Mouse (Mus musculus): ENCODE measurements around the gene Zfhx3. TPM values are rescaled to one million over a fixed set of nuclear protein-coding genes. Genes with fewer than 3 reads are reported as not detected.

The Zfhx3 gene
- polyA plus RNA-seq, 1 experiment from 2014 or later, result 34.7 TPM

GRCm38 (mm10) chr8:108829305-108829717 lies 886.9 kb downstream of the Zfhx3 start:
- peak; percentile 70 for DNase-seq (ENCODE audit: low spot score)
- ATAC-seq (ENCODE audit: low FRiP score), result peak; percentile 88
- WGBS, result 7% methylated on average over 11 of the region's 12 CpGs
- H3K4me3 ChIP-seq (replicated peaks; ENCODE audit: low read length), result no peak overlapping the region
- H3K4me2 ChIP-seq (replicated peaks), result peak overlapping the region; percentile 16; the same call in 1 of the 2 replicates
- H3K36me3 ChIP-seq (replicated peaks; ENCODE audit: control insufficient read depth, insufficient read depth), result no peaks in the 10 kb centered on the region
- no peaks in the 10 kb centered on the region for H3K27me3 ChIP-seq (ENCODE audit: control insufficient read depth, insufficient read depth, low read length)
- no peaks in the 10 kb centered on the region for H3K9me3 ChIP-seq (ENCODE audit: control insufficient read depth, low read length)
- 0 out of 2 replicates have a peak overlapping the region, but pooled peaks have one; percentile 21 for H3K9ac ChIP-seq
- H3K27ac ChIP-seq, result peak overlapping the region; percentile 74
- H3K4me1 ChIP-seq (replicated peaks; ENCODE audit: control insufficient read depth, insufficient read depth, low read length), result peaks cover 32% of the 10 kb centered on the region

- no peaks in the 10 kb centered on the region for H3K36me3 ChIP-seq (replicated peaks; ENCODE audit: control insufficient read depth, insufficient read depth)
- DNase-seq (ENCODE audit: low spot score), result no peak
- H3K4me1 ChIP-seq (replicated peaks; ENCODE audit: control insufficient read depth, insufficient read depth, low read length), result peaks cover 16% of the 10 kb centered on the region
- H3K27me3 ChIP-seq (ENCODE audit: control insufficient read depth, insufficient read depth, low read length), result no peaks in the 10 kb centered on the region
- WGBS, result 84% methylated on average over 11 of the region's 11 CpGs
- no peak overlapping the region for H3K27ac ChIP-seq
- no peak overlapping the region for H3K4me3 ChIP-seq (replicated peaks; ENCODE audit: low read length)
- no peaks in the 10 kb centered on the region for H3K9me3 ChIP-seq (ENCODE audit: control insufficient read depth, low read length)
- no peak overlapping the region for H3K9ac ChIP-seq
- H3K4me2 ChIP-seq (replicated peaks), result no peak overlapping the region
- no peak for ATAC-seq (ENCODE audit: low FRiP score)
Observed at GRCm38 (mm10) chr8:108835143-108835542, 892.7 kb downstream of the Zfhx3 start.

GRCm38 (mm10) chr8:108837788-108838187 lies 895.3 kb downstream of the Zfhx3 start:
- no peak overlapping the region for H3K27ac ChIP-seq
- no peaks in the 10 kb centered on the region for H3K9me3 ChIP-seq (ENCODE audit: control insufficient read depth, low read length)
- no peak for DNase-seq (ENCODE audit: low spot score)
- no peak overlapping the region for H3K4me3 ChIP-seq (replicated peaks; ENCODE audit: low read length)
- WGBS, result 21% methylated on average over 10 of the region's 10 CpGs
- no peak overlapping the region for H3K4me2 ChIP-seq (replicated peaks)
- no peaks in the 10 kb centered on the region for H3K27me3 ChIP-seq (ENCODE audit: control insufficient read depth, insufficient read depth, low read length)
- ATAC-seq (ENCODE audit: low FRiP score), result no peak
- H3K36me3 ChIP-seq (replicated peaks; ENCODE audit: control insufficient read depth, insufficient read depth), result no peaks in the 10 kb centered on the region
- peaks cover 15% of the 10 kb centered on the region for H3K4me1 ChIP-seq (replicated peaks; ENCODE audit: control insufficient read depth, insufficient read depth, low read length)
- H3K9ac ChIP-seq, result no peak overlapping the region

GRCm38 (mm10) chr8:108838761-108839160 lies 896.3 kb downstream of the Zfhx3 start:
- no peak for DNase-seq (ENCODE audit: low spot score)
- 29% methylated on average over 6 of the region's 6 CpGs for WGBS
- ATAC-seq (ENCODE audit: low FRiP score), result no peak
- H3K4me2 ChIP-seq (replicated peaks), result no peak overlapping the region
- no peak overlapping the region for H3K9ac ChIP-seq
- no peaks in the 10 kb centered on the region for H3K27me3 ChIP-seq (ENCODE audit: control insufficient read depth, insufficient read depth, low read length)
- H3K4me1 ChIP-seq (replicated peaks; ENCODE audit: control insufficient read depth, insufficient read depth, low read length), result peaks cover 15% of the 10 kb centered on the region
- no peaks in the 10 kb centered on the region for H3K36me3 ChIP-seq (replicated peaks; ENCODE audit: control insufficient read depth, insufficient read depth)
- no peak overlapping the region for H3K4me3 ChIP-seq (replicated peaks; ENCODE audit: low read length)
- no peaks in the 10 kb centered on the region for H3K9me3 ChIP-seq (ENCODE audit: control insufficient read depth, low read length)
- H3K27ac ChIP-seq, result no peak overlapping the region

GRCm38 (mm10) chr8:108842307-108842706 lies 899.9 kb downstream of the Zfhx3 start:
- ATAC-seq (ENCODE audit: low FRiP score), result no peak
- H3K9ac ChIP-seq, result no peak overlapping the region
- 88% methylated on average over 4 of the region's 5 CpGs for WGBS

GRCm38 (mm10) chr8:108846174-108846573 lies 903.7 kb downstream of the Zfhx3 start:
- Histone ChIP-seq H3K9ac (no peak overlapping the region), H3K36me3 (replicated peaks; ENCODE audit: control insufficient read depth, insufficient read depth) (no peaks in the 10 kb centered on the region; the same call in 1 of the 2 replicates), H3K27me3 (ENCODE audit: control insufficient read depth, insufficient read depth, low read length) (no peaks in the 10 kb centered on the region), H3K4me2 (replicated peaks) (no peak overlapping the region), H3K27ac (0 out of 2 replicates have a peak overlapping the region, but pooled peaks have one; percentile 10), H3K9me3 (ENCODE audit: control insufficient read depth, low read length) (no peaks in the 10 kb centered on the region), H3K4me3 (replicated peaks; ENCODE audit: low read length) (no peak overlapping the region), H3K4me1 (replicated peaks; ENCODE audit: control insufficient read depth, insufficient read depth, low read length) (peaks cover 8% of the 10 kb centered on the region)
- WGBS, result 25% methylated on average over 6 of the region's 6 CpGs
- DNase-seq (ENCODE audit: low spot score) (peak; percentile 30), ATAC-seq (ENCODE audit: low FRiP score) (peak; percentile 68; the same call in 1 of the 2 replicates)

More at GRCm38 (mm10) chr8:108842307-108842706, 899.9 kb downstream of the Zfhx3 start:
- Histone ChIP-seq H3K9me3 (ENCODE audit: control insufficient read depth, low read length) (no peaks in the 10 kb centered on the region), H3K36me3 (replicated peaks; ENCODE audit: control insufficient read depth, insufficient read depth) (no peaks in the 10 kb centered on the region; the same call in 1 of the 2 replicates), H3K4me1 (replicated peaks; ENCODE audit: control insufficient read depth, insufficient read depth, low read length) (peaks cover 22% of the 10 kb centered on the region), H3K27me3 (ENCODE audit: control insufficient read depth, insufficient read depth, low read length) (no peaks in the 10 kb centered on the region), H3K4me3 (replicated peaks; ENCODE audit: low read length) (no peak overlapping the region), H3K27ac (no peak overlapping the region), H3K4me2 (replicated peaks) (no peak overlapping the region)
- DNase-seq (ENCODE audit: low spot score), result no peak

- H3K36me3 ChIP-seq (replicated peaks; ENCODE audit: control insufficient read depth, insufficient read depth), result no peaks in the 10 kb centered on the region; the same call in 1 of the 2 replicates
- no peak overlapping the region for H3K9ac ChIP-seq
- WGBS, result 67% methylated on average over 11 of the region's 11 CpGs
- no peak overlapping the region for H3K4me3 ChIP-seq (replicated peaks; ENCODE audit: low read length)
- H3K4me2 ChIP-seq (replicated peaks), result no peak overlapping the region
- no peaks in the 10 kb centered on the region for H3K27me3 ChIP-seq (ENCODE audit: control insufficient read depth, insufficient read depth, low read length)
- H3K4me1 ChIP-seq (replicated peaks; ENCODE audit: control insufficient read depth, insufficient read depth, low read length), result peaks cover 8% of the 10 kb centered on the region
- DNase-seq (ENCODE audit: low spot score) (no peak), ATAC-seq (ENCODE audit: low FRiP score) (no peak)
- H3K9me3 ChIP-seq (ENCODE audit: control insufficient read depth, low read length), result no peaks in the 10 kb centered on the region
- no peak overlapping the region for H3K27ac ChIP-seq
Observed at GRCm38 (mm10) chr8:108846827-108847226, 904.4 kb downstream of the Zfhx3 start.

- no peak overlapping the region for H3K9ac ChIP-seq
- H3K4me2 ChIP-seq (replicated peaks), result no peak overlapping the region
- no peaks in the 10 kb centered on the region for H3K9me3 ChIP-seq (ENCODE audit: control insufficient read depth, low read length)
- no peaks in the 10 kb centered on the region; the same call in 1 of the 2 replicates for H3K36me3 ChIP-seq (replicated peaks; ENCODE audit: control insufficient read depth, insufficient read depth)
- WGBS, result 84% methylated on average over 2 of the region's 2 CpGs
- no peak for ATAC-seq (ENCODE audit: low FRiP score)
- H3K27ac ChIP-seq, result no peak overlapping the region
- no peak for DNase-seq (ENCODE audit: low spot score)
- no peaks in the 10 kb centered on the region for H3K27me3 ChIP-seq (ENCODE audit: control insufficient read depth, insufficient read depth, low read length)
- no peak overlapping the region for H3K4me3 ChIP-seq (replicated peaks; ENCODE audit: low read length)
- H3K4me1 ChIP-seq (replicated peaks; ENCODE audit: control insufficient read depth, insufficient read depth, low read length), result peaks cover 13% of the 10 kb centered on the region
Observed at GRCm38 (mm10) chr8:108847356-108847755, 904.9 kb downstream of the Zfhx3 start.

- ATAC-seq (ENCODE audit: low FRiP score) (no peak), DNase-seq (ENCODE audit: low spot score) (no peak)
- H3K4me3 ChIP-seq (replicated peaks; ENCODE audit: low read length), result no peak overlapping the region
- H3K9ac ChIP-seq, result no peak overlapping the region
- no peak overlapping the region for H3K27ac ChIP-seq
- H3K36me3 ChIP-seq (replicated peaks; ENCODE audit: control insufficient read depth, insufficient read depth), result no peaks in the 10 kb centered on the region; the same call in 1 of the 2 replicates
- no peak overlapping the region for H3K4me2 ChIP-seq (replicated peaks)
- 93% methylated on average over 3 of the region's 3 CpGs for WGBS
- H3K27me3 ChIP-seq (ENCODE audit: control insufficient read depth, insufficient read depth, low read length), result no peaks in the 10 kb centered on the region
- peaks cover 23% of the 10 kb centered on the region for H3K4me1 ChIP-seq (replicated peaks; ENCODE audit: control insufficient read depth, insufficient read depth, low read length)
- no peaks in the 10 kb centered on the region for H3K9me3 ChIP-seq (ENCODE audit: control insufficient read depth, low read length)
Observed at GRCm38 (mm10) chr8:108848484-108848883, 906.0 kb downstream of the Zfhx3 start.

- no peak overlapping the region for H3K4me3 ChIP-seq (replicated peaks; ENCODE audit: low read length)
- H3K9me3 ChIP-seq (ENCODE audit: control insufficient read depth, low read length), result no peaks in the 10 kb centered on the region
- H3K27me3 ChIP-seq (ENCODE audit: control insufficient read depth, insufficient read depth, low read length), result no peaks in the 10 kb centered on the region
- WGBS, result 83% methylated on average over 10 of the region's 10 CpGs
- no peak for DNase-seq (ENCODE audit: low spot score)
- H3K4me1 ChIP-seq (replicated peaks; ENCODE audit: control insufficient read depth, insufficient read depth, low read length), result peaks cover 23% of the 10 kb centered on the region; the same call in 1 of the 2 replicates
- H3K4me2 ChIP-seq (replicated peaks), result no peak overlapping the region
- no peak for ATAC-seq (ENCODE audit: low FRiP score)
- H3K27ac ChIP-seq, result peak overlapping the region; percentile 36; the same call in 1 of the 2 replicates
- H3K9ac ChIP-seq, result no peak overlapping the region
- H3K36me3 ChIP-seq (replicated peaks; ENCODE audit: control insufficient read depth, insufficient read depth), result peaks cover 10% of the 10 kb centered on the region; the same call in 1 of the 2 replicates
Observed at GRCm38 (mm10) chr8:108853028-108853427, 910.6 kb downstream of the Zfhx3 start.

Measured in hindbrain, embryonic 14.5 days (tissue).